In the genomic region with DNA sequence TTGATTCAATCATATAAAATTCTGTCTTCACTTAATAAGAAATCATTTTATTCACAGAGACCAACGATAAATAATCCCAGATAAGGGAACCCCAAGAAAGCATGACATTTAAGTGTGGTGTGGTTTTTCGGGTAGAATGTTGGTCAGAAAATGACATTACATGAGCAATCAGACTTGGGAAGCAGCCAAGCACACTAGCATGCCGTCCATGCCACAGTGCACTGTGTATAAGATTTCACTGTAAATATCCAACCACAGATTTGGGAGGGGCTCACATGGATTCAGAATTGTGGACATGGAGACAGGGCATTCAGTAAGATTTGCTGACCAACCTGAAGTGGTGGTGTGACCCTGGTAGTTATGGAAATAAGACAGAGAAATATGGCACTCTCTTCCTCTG, we compare ENCODE assay signal across 26 mouse cellular contexts.
"Had no signal": no experiment of that assay in that cellular context is flagged by ENCODE, and none has a peak within 500 bp of the region (broad histone marks: within the 10 kb centered on the region; RNA-seq: fewer than 3 reads in every experiment).

No protein-coding gene starts in this region.

- H3K4me2 ChIP-seq: heart, embryonic 11.5 days; heart, embryonic 13.5 days; heart, embryonic 15.5 days; hindbrain, embryonic 13.5 days; hindbrain, embryonic 15.5 days; kidney, embryonic 15.5 days; limb, embryonic 13.5 days; limb, embryonic 15.5 days; liver, embryonic 12.5 days had no signal

- ATAC-seq: hindbrain, postnatal 0 days; intestine, embryonic 16.5 days; liver, embryonic 12.5 days had no signal

- DNase-seq: gastrocnemius, postnatal 14 days; gastrocnemius, postnatal 36 days; heart, adult 11 months; heart, adult 2 months; heart, postnatal 14 days; heart, postnatal 36 days; kidney, adult 11 months; kidney, adult 2 months; kidney, adult 9 months; kidney, postnatal 14 days; kidney, postnatal 36 days; layer of hippocampus, adult 9-11 months; layer of hippocampus, postnatal 36 days had no signal

- H3K4me1 ChIP-seq: heart, embryonic 13.5 days; heart, embryonic 15.5 days; hindbrain, embryonic 13.5 days; hindbrain, embryonic 15.5 days; kidney, embryonic 15.5 days; limb, embryonic 15.5 days; liver, embryonic 12.5 days had no signal

- H3K9ac ChIP-seq: heart, embryonic 13.5 days; heart, embryonic 15.5 days; hindbrain, embryonic 13.5 days; hindbrain, embryonic 15.5 days; kidney, embryonic 15.5 days; limb, embryonic 13.5 days; limb, embryonic 15.5 days; liver, embryonic 12.5 days; liver, embryonic 14.5 days had no signal

- H3K4me3 ChIP-seq: heart, adult 2 months; heart, embryonic 13.5 days; heart, embryonic 15.5 days; hindbrain, embryonic 13.5 days; hindbrain, embryonic 15.5 days; kidney, embryonic 15.5 days; limb, embryonic 13.5 days; limb, embryonic 15.5 days; liver, embryonic 12.5 days had no signal

- H3K9me3 ChIP-seq: heart, embryonic 13.5 days; heart, embryonic 15.5 days; hindbrain, embryonic 13.5 days; hindbrain, embryonic 15.5 days; kidney, embryonic 15.5 days; limb, embryonic 13.5 days; limb, embryonic 15.5 days; liver, embryonic 12.5 days had no signal

- H3K27me3 ChIP-seq: heart, embryonic 13.5 days; heart, embryonic 15.5 days; hindbrain, embryonic 13.5 days; hindbrain, embryonic 15.5 days; kidney, embryonic 15.5 days; limb, embryonic 13.5 days; limb, embryonic 15.5 days; liver, embryonic 12.5 days had no signal

- H3K27ac ChIP-seq: heart, adult 2 months; heart, embryonic 13.5 days; heart, embryonic 15.5 days; hindbrain, embryonic 13.5 days; hindbrain, embryonic 15.5 days; hindbrain, postnatal 0 days; kidney, embryonic 15.5 days; kidney, postnatal 0 days; limb, embryonic 13.5 days; limb, embryonic 15.5 days; liver, embryonic 12.5 days; liver, embryonic 14.5 days had no signal

- H3K36me3 ChIP-seq: heart, embryonic 13.5 days; heart, embryonic 15.5 days; hindbrain, embryonic 13.5 days; hindbrain, embryonic 15.5 days; kidney, embryonic 15.5 days; limb, embryonic 13.5 days; limb, embryonic 15.5 days; liver, embryonic 12.5 days had no signal
